Mouse (Mus musculus): ENCODE measurements at regions not wholly inside any gene's neighbourhood (a gene's known extent, or its start where the extent isn't known, plus 50 kb on each side); places are given as distances from the start of the nearest gene placed in this dataset.

GRCm38 (mm10) chr6:117584563-117584962 lies 256.4 kb upstream of the Zfp637 start:
- TF ChIP-seq CTCF (IDR thresholded peaks at IDR 0.05): no peak
- Histone ChIP-seq H3K36me3 (ENCODE audit: insufficient read depth, low read length) (no peaks in the 10 kb centered on the region), H3K9ac (replicated peaks; ENCODE audit: low read length, poor library complexity, severe bottlenecking) (no peak overlapping the region), H3K4me3 (ENCODE audit: low read depth, low read length) (no peak overlapping the region), H3K27ac (ENCODE audit: low read depth, low read length) (no peak overlapping the region), H3K27me3 (ENCODE audit: insufficient read depth, low read length) (no peaks in the 10 kb centered on the region), H3K9me3 (ENCODE audit: low read length) (no peaks in the 10 kb centered on the region), H3K4me2 (ENCODE audit: low read depth, low read length, poor library complexity, severe bottlenecking) (no peak overlapping the region), H3K4me1 (ENCODE audit: insufficient read depth, low read length) (no peaks in the 10 kb centered on the region)
- ATAC-seq (ENCODE audit: low FRiP score) (no peak), DNase-seq (ENCODE audit: low spot score) (no peak)
- WGBS: 96% methylated on average over 5 of the region's 5 CpGs

- ATAC-seq (ENCODE audit: low FRiP score) (no peak), DNase-seq (ENCODE audit: low spot score) (no peak)
- Histone ChIP-seq H3K4me1 (ENCODE audit: insufficient read depth, low read length) (no peaks in the 10 kb centered on the region), H3K4me2 (ENCODE audit: low read depth, low read length, poor library complexity, severe bottlenecking) (no peak overlapping the region), H3K9ac (replicated peaks; ENCODE audit: low read length, poor library complexity, severe bottlenecking) (no peak overlapping the region), H3K9me3 (ENCODE audit: low read length) (0 out of 2 replicates have a peak, but pooled peaks cover 2% of the 10 kb centered on the region), H3K4me3 (ENCODE audit: low read depth, low read length) (no peak overlapping the region), H3K27ac (ENCODE audit: low read depth, low read length) (no peak overlapping the region), H3K27me3 (ENCODE audit: insufficient read depth, low read length) (no peaks in the 10 kb centered on the region), H3K36me3 (ENCODE audit: insufficient read depth, low read length) (no peaks in the 10 kb centered on the region)
- WGBS: 87% methylated on average over 8 of the region's 8 CpGs
- no peak for TF ChIP-seq CTCF (IDR thresholded peaks at IDR 0.05)
These were observed 244.7 kb upstream of the Zfp637 start for GRCm38 (mm10) chr6:117596166-117596840.

GRCm38 (mm10) chr6:117604834-117605233 lies 236.1 kb upstream of the Zfp637 start:
- Histone ChIP-seq H3K4me3 (ENCODE audit: low read depth, low read length) (no peak overlapping the region), H3K27me3 (ENCODE audit: insufficient read depth, low read length) (no peaks in the 10 kb centered on the region), H3K4me2 (ENCODE audit: low read depth, low read length, poor library complexity, severe bottlenecking) (no peak overlapping the region), H3K4me1 (ENCODE audit: insufficient read depth, low read length) (no peaks in the 10 kb centered on the region), H3K36me3 (ENCODE audit: insufficient read depth, low read length) (no peaks in the 10 kb centered on the region), H3K9me3 (ENCODE audit: low read length) (no peaks in the 10 kb centered on the region), H3K9ac (replicated peaks; ENCODE audit: low read length, poor library complexity, severe bottlenecking) (no peak overlapping the region), H3K27ac (ENCODE audit: low read depth, low read length) (no peak overlapping the region)
- WGBS: 94% methylated on average over 2 of the region's 2 CpGs
- ATAC-seq (ENCODE audit: low FRiP score): no peak
- DNase-seq (ENCODE audit: low spot score): no peak
- no peak for TF ChIP-seq CTCF (IDR thresholded peaks at IDR 0.05)

DNA sequence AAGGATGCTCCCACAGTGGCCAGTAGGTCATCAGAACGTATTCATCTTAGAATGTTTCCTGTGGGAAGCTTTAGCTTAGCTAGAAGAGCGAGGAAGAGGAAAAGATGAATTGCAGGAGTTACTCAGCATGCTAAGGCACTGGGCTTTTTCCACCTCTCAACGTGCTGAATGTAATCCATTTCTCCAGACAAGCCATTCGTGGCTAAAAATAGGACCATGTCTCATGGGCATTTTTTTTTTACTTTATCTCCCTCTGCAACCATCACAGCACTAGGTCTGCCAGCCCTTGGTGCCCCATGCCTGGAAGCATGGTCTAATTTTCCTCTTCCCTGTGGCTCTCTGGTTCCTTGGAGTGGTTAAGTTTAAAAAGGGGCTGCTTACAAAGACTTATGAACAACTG lies 235.3 kb upstream of the Zfp637 start:
- 71% methylated on average over 4 of the region's 4 CpGs for WGBS

DNA sequence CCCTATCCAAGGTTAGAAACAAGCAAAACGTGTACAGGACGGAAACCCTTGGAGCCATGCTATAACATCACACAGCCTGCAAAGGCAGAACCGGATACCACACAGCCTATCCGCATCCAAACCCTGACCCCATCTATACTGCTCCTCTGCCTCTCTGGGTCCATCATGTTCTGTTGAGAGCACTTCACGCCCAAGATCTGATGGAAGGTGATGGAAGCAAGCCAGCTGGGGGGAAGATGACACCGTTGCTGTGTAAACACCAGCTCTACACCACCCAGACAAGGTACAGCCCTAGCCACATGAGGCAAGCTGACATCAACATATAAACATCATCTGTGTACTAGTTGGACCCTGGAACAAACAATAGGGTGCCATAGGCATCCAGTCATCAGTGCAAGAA lies 234.8 kb upstream of the Zfp637 start:
- 87% methylated on average over 6 of the region's 6 CpGs for WGBS
- no peak overlapping the region for H3K27ac ChIP-seq (ENCODE audit: low read depth, low read length)
- ATAC-seq (ENCODE audit: low FRiP score): no peak

More for the DNA sequence above, 235.3 kb upstream of the Zfp637 start:
- H3K4me3 ChIP-seq (ENCODE audit: low read depth, low read length): no peak overlapping the region
- H3K4me1 ChIP-seq (ENCODE audit: insufficient read depth, low read length): no peaks in the 10 kb centered on the region
- no peak for TF ChIP-seq CTCF (IDR thresholded peaks at IDR 0.05)
- no peaks in the 10 kb centered on the region for H3K27me3 ChIP-seq (ENCODE audit: insufficient read depth, low read length)
- H3K36me3 ChIP-seq (ENCODE audit: insufficient read depth, low read length): no peaks in the 10 kb centered on the region
- H3K27ac ChIP-seq (ENCODE audit: low read depth, low read length): no peak overlapping the region
- H3K4me2 ChIP-seq (ENCODE audit: low read depth, low read length, poor library complexity, severe bottlenecking): no peak overlapping the region
- no peak for DNase-seq (ENCODE audit: low spot score)
- no peaks in the 10 kb centered on the region for H3K9me3 ChIP-seq (ENCODE audit: low read length)
- no peak for ATAC-seq (ENCODE audit: low FRiP score)
- no peak overlapping the region for H3K9ac ChIP-seq (replicated peaks; ENCODE audit: low read length, poor library complexity, severe bottlenecking)

GRCm38 (mm10) chr6:117607023-117607422 lies 234.0 kb upstream of the Zfp637 start:
- H3K27me3 ChIP-seq (ENCODE audit: insufficient read depth, low read length): no peaks in the 10 kb centered on the region
- H3K27ac ChIP-seq (ENCODE audit: low read depth, low read length): no peak overlapping the region
- H3K9ac ChIP-seq (replicated peaks; ENCODE audit: low read length, poor library complexity, severe bottlenecking): no peak overlapping the region
- TF ChIP-seq CTCF (IDR thresholded peaks at IDR 0.05): no peak
- DNase-seq (ENCODE audit: low spot score) (no peak), ATAC-seq (ENCODE audit: low FRiP score) (no peak)
- H3K4me2 ChIP-seq (ENCODE audit: low read depth, low read length, poor library complexity, severe bottlenecking): no peak overlapping the region
- H3K9me3 ChIP-seq (ENCODE audit: low read length): no peaks in the 10 kb centered on the region
- no peak overlapping the region for H3K4me3 ChIP-seq (ENCODE audit: low read depth, low read length)
- no peaks in the 10 kb centered on the region for H3K36me3 ChIP-seq (ENCODE audit: insufficient read depth, low read length)
- 76% methylated on average over 5 of the region's 5 CpGs for WGBS
- H3K4me1 ChIP-seq (ENCODE audit: insufficient read depth, low read length): no peaks in the 10 kb centered on the region

More for the DNA sequence above, 234.8 kb upstream of the Zfp637 start:
- TF ChIP-seq CTCF (IDR thresholded peaks at IDR 0.05): no peak
- Histone ChIP-seq H3K36me3 (ENCODE audit: insufficient read depth, low read length) (no peaks in the 10 kb centered on the region), H3K27me3 (ENCODE audit: insufficient read depth, low read length) (no peaks in the 10 kb centered on the region), H3K4me2 (ENCODE audit: low read depth, low read length, poor library complexity, severe bottlenecking) (no peak overlapping the region), H3K4me1 (ENCODE audit: insufficient read depth, low read length) (no peaks in the 10 kb centered on the region), H3K4me3 (ENCODE audit: low read depth, low read length) (no peak overlapping the region), H3K9ac (replicated peaks; ENCODE audit: low read length, poor library complexity, severe bottlenecking) (no peak overlapping the region), H3K9me3 (ENCODE audit: low read length) (no peaks in the 10 kb centered on the region)
- no peak for DNase-seq (ENCODE audit: low spot score)
